Mouse (Mus musculus) spleen, postnatal 36 days (tissue): Measurements from ENCODE around the gene Ice2.
A peak's percentile ranks its signal among the peaks of the same experiment; 100 is the strongest.

Experiments
- DNase-seq, 2 experiments: peaks; one replicate each; pipeline ENCODE4 v3.0.0; 2022; ENCODE audit warnings: low spot score in 2 of 2, mixed read lengths in 1 of 2

Ice2 gene

GRCm38 (mm10) chr9:69397760-69398452, at the start of gene Ice2:
Ice2 (plus strand) TSS chr9:69397906.
- peak; percentile 69 to 77 for DNase-seq

DNA sequence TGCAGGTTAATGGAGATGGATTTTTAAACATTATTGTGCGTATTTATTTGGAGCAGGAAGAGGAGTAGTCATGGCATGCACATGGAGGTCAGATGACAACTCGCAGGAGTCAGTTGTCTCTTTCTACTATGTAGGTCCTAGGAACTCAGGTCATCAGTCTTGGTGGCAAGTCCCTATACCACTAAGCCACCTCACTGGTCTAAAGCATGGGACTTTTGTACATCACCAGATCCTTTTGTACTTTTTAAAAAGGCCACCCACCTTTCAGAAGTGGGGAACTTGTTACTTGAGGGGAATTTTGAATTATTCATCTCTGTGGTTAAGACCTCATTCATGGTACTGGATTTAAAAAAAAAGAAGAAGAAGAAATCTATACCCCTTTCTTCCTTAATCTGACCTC, 48.2 kb upstream of the Ice2 start:
- no peak for DNase-seq

GRCm38 (mm10) chr9:69354228-69354627, 43.5 kb upstream of the Ice2 start:
- DNase-seq, result no peak

GRCm38 (mm10) chr9:69357834-69358233, 39.9 kb upstream of the Ice2 start:
- peak; percentile 10 to 47 for DNase-seq

DNA sequence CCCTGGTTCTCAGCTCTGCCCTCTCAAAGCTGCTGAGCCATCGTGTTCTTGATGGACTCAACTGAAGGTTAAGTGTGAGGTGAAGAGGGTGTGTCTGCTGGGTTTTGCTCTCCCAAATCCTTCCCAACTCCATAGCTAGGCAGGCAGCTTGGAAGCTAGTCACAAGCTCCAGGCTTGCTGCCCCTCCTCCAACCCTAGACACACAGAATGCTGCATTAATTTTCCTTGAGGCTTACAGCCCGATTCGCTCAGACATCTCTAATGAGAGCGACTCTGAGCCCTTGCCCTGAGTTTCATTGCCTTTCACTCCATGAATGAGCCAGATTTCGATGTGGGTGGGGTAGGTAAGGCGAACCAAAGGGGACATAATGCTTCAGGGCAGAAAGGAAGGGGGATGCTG, 38.9 kb upstream of the Ice2 start:
- no peak for DNase-seq

- DNase-seq, result no peak
Measured at GRCm38 (mm10) chr9:69361951-69362445, 35.7 kb upstream of the Ice2 start.

DNA sequence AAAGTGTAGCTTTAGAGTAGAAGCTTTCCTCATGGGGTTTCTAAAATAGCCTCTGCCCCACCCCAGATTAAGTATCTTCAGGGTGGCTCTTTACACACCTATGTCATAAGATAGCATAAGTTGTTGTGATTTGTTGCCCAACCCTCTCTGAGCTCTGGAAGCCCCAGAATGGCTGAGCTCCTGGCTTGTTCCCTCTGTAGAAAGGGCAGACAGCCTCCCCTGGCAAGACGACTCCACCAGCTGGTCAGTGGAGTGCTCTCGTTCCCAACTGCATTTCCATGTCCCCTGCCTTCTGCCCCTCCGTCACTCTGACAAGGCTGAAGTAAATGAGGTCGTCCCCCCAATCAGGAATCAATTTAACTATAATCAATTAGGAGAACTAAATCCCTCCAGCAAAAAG, 34.9 kb upstream of the Ice2 start:
- DNase-seq, result no peak

DNA sequence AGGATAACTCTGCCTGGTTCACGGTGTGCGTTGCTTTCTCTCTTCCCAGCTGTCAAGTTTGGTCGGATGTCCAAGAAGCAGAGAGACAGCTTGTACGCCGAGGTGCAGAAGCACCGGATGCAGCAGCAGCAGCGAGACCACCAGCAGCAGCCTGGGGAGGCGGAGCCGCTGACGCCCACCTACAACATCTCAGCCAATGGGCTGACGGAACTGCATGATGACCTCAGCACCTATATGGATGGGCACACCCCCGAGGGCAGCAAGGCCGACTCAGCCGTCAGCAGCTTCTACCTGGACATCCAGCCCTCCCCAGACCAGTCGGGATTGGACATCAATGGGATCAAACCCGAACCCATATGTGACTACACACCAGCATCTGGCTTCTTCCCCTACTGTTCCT, 33.6 kb upstream of the Ice2 start:
- DNase-seq, result no peak

GRCm38 (mm10) chr9:69367055-69367454, 30.7 kb upstream of the Ice2 start:
- no peak for DNase-seq

- DNase-seq, result peak; percentile 35 to 42
Measured at GRCm38 (mm10) chr9:69368071-69368470, 29.6 kb upstream of the Ice2 start.

- DNase-seq, result no peak
Measured at GRCm38 (mm10) chr9:69371046-69371724, 26.5 kb upstream of the Ice2 start.

GRCm38 (mm10) chr9:69372871-69373270, 24.8 kb upstream of the Ice2 start:
- DNase-seq, result no peak

- no peak for DNase-seq
Measured at GRCm38 (mm10) chr9:69376982-69377653, 20.6 kb upstream of the Ice2 start.

GRCm38 (mm10) chr9:69377654-69378045, 20.1 kb upstream of the Ice2 start:
- DNase-seq, result peak; percentile 59 to 63

DNA sequence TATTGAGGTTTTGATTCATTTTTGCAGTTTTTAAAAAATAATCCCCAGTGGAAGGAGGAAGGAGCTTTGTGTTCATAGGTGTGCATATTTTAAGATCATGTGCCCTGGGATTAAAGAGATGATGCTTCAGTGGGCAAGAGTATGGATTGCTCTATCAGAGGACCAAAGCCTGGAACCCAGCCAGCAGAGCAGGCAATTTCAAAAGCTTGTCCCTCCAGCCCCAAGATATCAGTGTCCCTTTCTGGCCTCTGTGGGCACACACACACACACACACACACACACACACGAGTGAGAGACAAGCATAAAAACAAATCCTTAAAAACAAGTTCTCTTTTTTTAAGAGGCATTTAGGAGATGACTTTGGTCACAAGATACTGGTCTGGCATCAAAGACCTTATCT, 17.2 kb upstream of the Ice2 start:
- DNase-seq, result no peak

DNA sequence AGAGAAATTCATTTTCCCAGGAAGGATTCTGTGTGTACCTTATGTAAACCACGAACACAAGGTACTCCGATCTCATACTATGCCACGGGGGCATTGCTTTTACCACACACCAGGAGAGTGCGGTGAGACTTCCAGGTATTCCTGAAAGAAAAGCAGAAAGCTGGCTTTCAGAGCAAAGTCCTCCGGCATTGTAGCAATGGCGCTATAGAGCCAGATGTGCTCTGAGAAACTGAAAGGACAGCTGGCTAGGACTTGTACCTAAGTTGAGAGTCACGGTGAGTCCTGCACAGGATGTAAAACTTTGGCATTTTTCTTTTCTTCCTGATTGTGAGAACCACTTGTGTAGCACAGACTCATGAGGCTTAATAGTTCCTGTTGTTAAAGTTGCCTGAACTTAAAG, 16.0 kb upstream of the Ice2 start:
- no peak for DNase-seq

DNA sequence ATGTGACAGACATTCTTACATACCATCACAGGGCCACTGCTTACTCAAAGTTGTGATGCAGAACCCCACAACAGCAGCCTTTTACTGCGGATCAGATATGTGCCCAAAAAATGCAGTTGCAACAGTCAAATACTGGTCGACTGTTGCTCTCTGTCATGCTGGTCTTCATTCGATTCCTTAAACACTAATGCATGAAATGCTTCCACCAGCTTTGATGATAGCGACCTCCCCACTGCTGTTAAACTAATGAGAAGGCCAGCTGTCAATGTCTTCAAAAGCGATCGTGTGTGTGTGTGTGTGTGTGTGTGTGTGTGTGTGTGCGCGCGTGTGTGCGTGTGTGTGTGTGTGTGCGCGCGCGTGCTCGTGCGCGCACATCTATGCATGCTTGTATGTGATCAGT, 13.2 kb upstream of the Ice2 start:
- DNase-seq, result no peak

GRCm38 (mm10) chr9:69384905-69385304, 12.8 kb upstream of the Ice2 start:
- DNase-seq, result no peak

GRCm38 (mm10) chr9:69387296-69387695, 10.4 kb upstream of the Ice2 start:
- DNase-seq, result no peak

- no peak for DNase-seq
Measured at GRCm38 (mm10) chr9:69390631-69391030, 7.1 kb upstream of the Ice2 start.

GRCm38 (mm10) chr9:69394234-69394633, 3.5 kb upstream of the Ice2 start:
- no peak for DNase-seq

GRCm38 (mm10) chr9:69397432-69397759, 310 bp upstream of the Ice2 start:
- no peak for DNase-seq

GRCm38 (mm10) chr9:69398453-69398850, 746 bp downstream of the Ice2 start:
- no peak for DNase-seq
